Mouse (Mus musculus) thymus, adult 2 months (tissue): ENCODE data around the gene Pigf.

Experiments used
- CTCF ChIP-seq: fragments of 200-500 bp; IDR thresholded peaks from 2 replicates; pipeline ENCODE4 v1.5.1; 2012; ENCODE audit warnings: mild to moderate bottlenecking, control low read depth, low read length, moderate library complexity, borderline replicate concordance; ENCODE audit not compliant: control insufficient read depth, poor library complexity, insufficient read depth; ENCODE audit errors: extremely low read depth
- POLR2A ChIP-seq: fragments of 200-500 bp; IDR thresholded peaks from 2 replicates; pipeline ENCODE4 v1.6.1; 2012; ENCODE audit warnings: mild to moderate bottlenecking, low read length, control low read depth, moderate library complexity; ENCODE audit not compliant: control insufficient read depth, poor library complexity, insufficient read depth; ENCODE audit errors: extremely low read depth

GRCm38 (mm10) chr17:86997323-86997722 is 27.9 kb downstream of the Pigf start:
- no peak for TF ChIP-seq POLR2A
- TF ChIP-seq CTCF: no peak
